Mouse (Mus musculus) liver, adult 2 months (tissue): ENCODE results near the gene 1700017N19Rik.

Experiments
- CTCF ChIP-seq: fragments of 200-500 bp; IDR thresholded peaks from 2 replicates; pipeline ENCODE4 v1.5.1; 2011; ENCODE audit warnings: low read depth, low read length, control low read depth
- POLR2A ChIP-seq: fragments of 200-500 bp; IDR thresholded peaks from 2 replicates; pipeline ENCODE4 v1.6.1; 2011; ENCODE audit warnings: low read length, control low read depth; ENCODE audit not compliant: insufficient read depth; ENCODE audit errors: extremely low read depth

GRCm38 (mm10) chr10:100588524-100588923 is 1.8 kb upstream of the 1700017N19Rik start:
- TF ChIP-seq CTCF (no peak), POLR2A (no peak)
